Mouse (Mus musculus): Measurements from ENCODE around the gene Dleu7. TPM values are rescaled to one million over a fixed set of nuclear protein-coding genes. Genes with fewer than 3 reads are reported as not detected.

The Dleu7 gene
- polyA plus RNA-seq (2015; fragmentation: Nextera tagmentation; extraction: Ambion mirVana): 0.18 TPM in 2 replicates

GRCm38 (mm10) chr14:62292488-62293339 is at the start of gene Dleu7, which contains the start of gene Rnaseh2b:
TSS of gene Dleu7 (minus strand) at chr14:62293047.
TSS of gene Rnaseh2b (plus strand) at chr14:62292589.
- peak within 1 kb of the TSS; percentile 41 for H3K9ac ChIP-seq (ENCODE audit: low read length)
- H3K4me2 ChIP-seq (replicated peaks; ENCODE audit: low read depth): peak within 1 kb of the TSS; percentile 83
- DNase-seq (ENCODE audit: low spot score) (peak; percentile 16), ATAC-seq (ENCODE audit: low FRiP score, low TSS enrichment) (no peak)
- 2% methylated on average over 49 of the region's 60 CpGs for WGBS
- H3K27ac ChIP-seq (replicated peaks): no peak within 1 kb of the TSS
- TF ChIP-seq CTCF (IDR thresholded peaks at IDR 0.05; ENCODE audit: low read depth): no peak
- TF ChIP-seq EP300 (optimal IDR thresholded peaks at IDR 0.05): no peak
- peak within 1 kb of the TSS; percentile 39 for H3K4me3 ChIP-seq (ENCODE audit: low read depth, low read length)
- H3K9me3 ChIP-seq (ENCODE audit: control insufficient read depth, low read length): no peaks in the 10 kb centered on the region
- H3K36me3 ChIP-seq (ENCODE audit: control insufficient read depth, insufficient read depth, low read length): no peaks in the 10 kb centered on the region
- peaks cover 3% of the 10 kb centered on the region; the same call in 1 of the 2 replicates for H3K4me1 ChIP-seq (replicated peaks; ENCODE audit: control insufficient read depth, insufficient read depth)
- no peaks in the 10 kb centered on the region for H3K27me3 ChIP-seq (ENCODE audit: control insufficient read depth, insufficient read depth, low read length)

- H3K27me3 ChIP-seq (ENCODE audit: control insufficient read depth, insufficient read depth, low read length): no peaks in the 10 kb centered on the region
Measured at GRCm38 (mm10) chr14:62341887-62342642, 49.2 kb upstream of the Dleu7 start.

DNA sequence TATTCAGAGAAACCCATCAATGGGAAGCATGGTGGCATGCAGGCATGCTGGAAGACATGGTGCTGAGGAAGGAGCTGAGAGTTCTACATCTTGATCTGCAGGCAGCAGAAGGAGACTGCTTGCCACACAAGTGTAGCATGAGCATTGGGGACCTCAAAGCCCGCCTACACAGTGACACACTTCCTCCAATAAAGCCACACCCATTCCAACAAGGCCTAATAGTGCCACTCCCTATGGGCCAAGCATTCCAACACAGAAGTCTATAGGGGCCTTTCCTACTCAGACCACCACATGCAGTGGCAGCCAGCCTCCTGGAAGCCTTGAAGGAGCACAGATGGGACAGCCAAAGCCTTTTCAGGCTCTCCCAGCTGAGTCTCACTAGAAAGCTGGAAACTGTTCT is 46.3 kb upstream of the Dleu7 start:
- ATAC-seq (ENCODE audit: low FRiP score, low TSS enrichment) (no peak), DNase-seq (ENCODE audit: low spot score) (no peak)
- H3K9ac ChIP-seq (ENCODE audit: low read length): no peak overlapping the region
- WGBS: 84% methylated on average over 1 of the region's 1 CpGs
- no peak overlapping the region for H3K27ac ChIP-seq (replicated peaks)
- no peaks in the 10 kb centered on the region; the same call in 1 of the 2 replicates for H3K4me1 ChIP-seq (replicated peaks; ENCODE audit: control insufficient read depth, insufficient read depth)
- no peak overlapping the region for H3K4me3 ChIP-seq (ENCODE audit: low read depth, low read length)
- H3K36me3 ChIP-seq (ENCODE audit: control insufficient read depth, insufficient read depth, low read length): no peaks in the 10 kb centered on the region
- TF ChIP-seq EP300 (optimal IDR thresholded peaks at IDR 0.05): no peak
- no peak for TF ChIP-seq CTCF (IDR thresholded peaks at IDR 0.05; ENCODE audit: low read depth)
- no peaks in the 10 kb centered on the region for H3K9me3 ChIP-seq (ENCODE audit: control insufficient read depth, low read length)
- no peak overlapping the region for H3K4me2 ChIP-seq (replicated peaks; ENCODE audit: low read depth)
- H3K27me3 ChIP-seq (ENCODE audit: control insufficient read depth, insufficient read depth, low read length): no peaks in the 10 kb centered on the region

More at GRCm38 (mm10) chr14:62341887-62342642, 49.2 kb upstream of the Dleu7 start:
- Histone ChIP-seq H3K9me3 (ENCODE audit: control insufficient read depth, low read length) (no peaks in the 10 kb centered on the region), H3K27ac (replicated peaks) (no peak overlapping the region), H3K36me3 (ENCODE audit: control insufficient read depth, insufficient read depth, low read length) (no peaks in the 10 kb centered on the region), H3K4me2 (replicated peaks; ENCODE audit: low read depth) (no peak overlapping the region), H3K4me1 (replicated peaks; ENCODE audit: control insufficient read depth, insufficient read depth) (no peaks in the 10 kb centered on the region; the same call in 1 of the 2 replicates), H3K9ac (ENCODE audit: low read length) (no peak overlapping the region), H3K4me3 (ENCODE audit: low read depth, low read length) (no peak overlapping the region)
- TF ChIP-seq CTCF (IDR thresholded peaks at IDR 0.05; ENCODE audit: low read depth): no peak
- TF ChIP-seq EP300 (optimal IDR thresholded peaks at IDR 0.05): no peak
- no peak for ATAC-seq (ENCODE audit: low FRiP score, low TSS enrichment)
- 50% methylated on average over 8 of the region's 8 CpGs for WGBS
- no peak for DNase-seq (ENCODE audit: low spot score)

- ATAC-seq (ENCODE audit: low FRiP score, low TSS enrichment) (no peak), DNase-seq (ENCODE audit: low spot score) (no peak)
- no peak overlapping the region for H3K9ac ChIP-seq (ENCODE audit: low read length)
- TF ChIP-seq EP300 (optimal IDR thresholded peaks at IDR 0.05) (no peak), CTCF (IDR thresholded peaks at IDR 0.05; ENCODE audit: low read depth) (peak; percentile 58)
- no peak overlapping the region for H3K4me2 ChIP-seq (replicated peaks; ENCODE audit: low read depth)
- H3K4me1 ChIP-seq (replicated peaks; ENCODE audit: control insufficient read depth, insufficient read depth): peaks cover 4% of the 10 kb centered on the region; the same call in 1 of the 2 replicates
- no peak overlapping the region for H3K4me3 ChIP-seq (ENCODE audit: low read depth, low read length)
- no peaks in the 10 kb centered on the region for H3K27me3 ChIP-seq (ENCODE audit: control insufficient read depth, insufficient read depth, low read length)
- H3K9me3 ChIP-seq (ENCODE audit: control insufficient read depth, low read length): no peaks in the 10 kb centered on the region
- 75% methylated on average over 9 of the region's 9 CpGs for WGBS
- no peaks in the 10 kb centered on the region for H3K36me3 ChIP-seq (ENCODE audit: control insufficient read depth, insufficient read depth, low read length)
- no peak overlapping the region for H3K27ac ChIP-seq (replicated peaks)
Measured at GRCm38 (mm10) chr14:62333909-62334687, 41.3 kb upstream of the Dleu7 start.

DNA sequence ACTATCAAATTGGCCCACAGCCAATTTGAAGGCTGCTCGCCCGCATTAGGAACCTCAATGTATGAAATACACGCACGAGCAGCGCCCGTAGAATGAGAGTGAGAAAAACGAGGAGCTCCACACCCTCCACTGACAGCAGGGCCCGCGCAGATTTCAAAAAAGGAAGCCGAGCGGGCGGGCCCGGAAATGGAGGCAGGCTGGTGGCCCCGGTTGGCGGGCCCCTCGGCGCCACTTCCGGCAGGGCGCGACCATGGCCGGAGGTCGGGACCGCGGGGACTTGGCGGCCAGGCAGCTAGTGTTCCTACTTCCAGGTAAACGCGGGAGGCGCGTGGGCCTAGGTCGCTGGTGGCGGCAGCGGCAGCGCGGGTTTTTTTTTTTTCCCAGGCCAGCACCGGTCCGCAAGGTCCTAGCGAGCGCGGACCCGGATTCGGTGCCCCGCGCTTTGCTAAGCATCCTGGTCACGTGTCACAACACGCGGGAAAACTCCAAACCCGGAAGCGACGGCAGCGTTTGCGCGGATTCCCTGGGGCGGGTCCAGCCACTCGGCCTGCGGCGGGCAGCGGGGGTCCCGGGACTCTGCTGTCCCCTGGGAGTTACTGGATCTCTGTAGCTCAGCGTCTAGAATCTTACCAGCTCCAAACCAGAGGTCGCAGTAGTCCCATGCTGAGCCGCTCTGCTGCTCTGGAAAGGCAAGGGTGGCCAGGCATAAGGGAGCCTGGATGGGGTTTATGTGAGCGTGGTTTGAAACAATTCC is 39.2 kb upstream of the Dleu7 start:
- Histone ChIP-seq H3K9me3 (ENCODE audit: control insufficient read depth, low read length) (no peaks in the 10 kb centered on the region), H3K27me3 (ENCODE audit: control insufficient read depth, insufficient read depth, low read length) (no peaks in the 10 kb centered on the region), H3K27ac (replicated peaks) (peak overlapping the region; percentile 81), H3K4me1 (replicated peaks; ENCODE audit: control insufficient read depth, insufficient read depth) (peaks cover 4% of the 10 kb centered on the region; the same call in 1 of the 2 replicates), H3K36me3 (ENCODE audit: control insufficient read depth, insufficient read depth, low read length) (no peaks in the 10 kb centered on the region), H3K4me2 (replicated peaks; ENCODE audit: low read depth) (peak overlapping the region; percentile 69), H3K4me3 (ENCODE audit: low read depth, low read length) (peak overlapping the region; percentile 78), H3K9ac (ENCODE audit: low read length) (peak overlapping the region; percentile 82)
- TF ChIP-seq EP300 (optimal IDR thresholded peaks at IDR 0.05) (peak; percentile 47), CTCF (IDR thresholded peaks at IDR 0.05; ENCODE audit: low read depth) (no peak)
- DNase-seq (ENCODE audit: low spot score): peak; percentile 90
- ATAC-seq (ENCODE audit: low FRiP score, low TSS enrichment): peak; percentile 93
- under 1% methylated on average over 62 of the region's 62 CpGs for whole genome bisulfite sequencing

Measured in stomach, postnatal 0 days (tissue).